Mouse (Mus musculus) gastrocnemius, postnatal 25 days (tissue): ENCODE results near the gene Lrfn1. TPM values are rescaled to one million over a fixed set of nuclear protein-coding genes. Genes with fewer than 3 reads are reported as not detected.

ENCODE experiments used
- DNase-seq: peaks from one replicate; pipeline ENCODE4 v3.0.0; 2022
- total RNA-seq, 2 experiments: library from RNA; stranded (reverse); gene quantifications; 1 replicate in 1 of 2; 2 replicates in 1 of 2; pipeline ENCODE4 v1.2.3; 2021

Lrfn1 gene
- total RNA-seq, 2 experiments from 2014 or later: 0.23 to 0.38 TPM

- DNase-seq: no peak
Measured at GRCm38 (mm10) chr7:28511441-28511840, 59.7 kb downstream of the Lrfn1 start.

Other genes with a start within 250 kb of the Lrfn1 start
- gene Eid2, start 184.1 kb upstream of the Lrfn1 start, total RNA-seq: 1 to 10 TPM; 5.0 to 5.2 TPM
- 1 to 10 TPM; 4.0 to 4.8 TPM for gene Eid2b, start 174.2 kb upstream of the Lrfn1 start, total RNA-seq
- not detected for gene Selenov, start 160.8 kb upstream of the Lrfn1 start, total RNA-seq
- gene Dll3, start 149.7 kb upstream of the Lrfn1 start, total RNA-seq: not detected
- 10 to 100 TPM; 41.8 to 43.9 TPM for gene Timm50, start 139.9 kb upstream of the Lrfn1 start, total RNA-seq
- gene Supt5, start 113.2 kb upstream of the Lrfn1 start, total RNA-seq: 10 to 100 TPM; 52.8 to 54.3 TPM
- 100 to 1,000 TPM; 361 to 390 TPM for gene Rps16, start 101.3 kb upstream of the Lrfn1 start, total RNA-seq
- 1 to 10 TPM; 4.7 to 7.3 TPM for gene Plekhg2, start 79.4 kb upstream of the Lrfn1 start, total RNA-seq
- gene Zfp36, start 71.7 kb upstream of the Lrfn1 start, total RNA-seq: 1 to 10 TPM; 7.3 to 7.6 TPM
- gene Med29, start 59.3 kb upstream of the Lrfn1 start, total RNA-seq: 10 to 100 TPM; 19.6 to 20.2 TPM
- 10 to 100 TPM; 24.9 to 29.4 TPM for gene Paf1, start 59.0 kb upstream of the Lrfn1 start, total RNA-seq
- 1 to 10 TPM; 1.6 to 4.2 TPM for gene Gmfg, start 14.5 kb upstream of the Lrfn1 start, total RNA-seq
- not detected for gene Ifnl2, start 58.5 kb downstream of the Lrfn1 start, total RNA-seq
- gene Ifnl3, start 70.9 kb downstream of the Lrfn1 start, total RNA-seq: not detected
- not detected for gene Sycn, start 88.9 kb downstream of the Lrfn1 start, total RNA-seq
- gene Nccrp1, start 95.3 kb downstream of the Lrfn1 start, total RNA-seq: not detected
- gene Samd4b, start 146.2 kb downstream of the Lrfn1 start, total RNA-seq: 10 to 100 TPM in 1 of 2 experiments, 1 to 10 TPM in 1; 9.8 to 14.0 TPM
- 1 to 10 TPM; 3.0 TPM for gene Pak4, start 146.2 kb downstream of the Lrfn1 start, total RNA-seq
- gene Acp7, start 179.4 kb downstream of the Lrfn1 start, total RNA-seq: not detected
- 1 to 10 TPM in 1 of 2 experiments, under 1 TPM in 1; 0.74 to 1.3 TPM for gene Fbxo27, start 240.9 kb downstream of the Lrfn1 start, total RNA-seq